Mouse (Mus musculus) ZHBTc4 (cell line): Measurements from ENCODE around the gene Gm49361.

Experiments used
- DNase-seq: peaks from one replicate; pipeline ENCODE4 v3.0.0-alpha.2; 2011; ENCODE audit warnings: low read depth, low spot score

Gene Gm49361

DNA sequence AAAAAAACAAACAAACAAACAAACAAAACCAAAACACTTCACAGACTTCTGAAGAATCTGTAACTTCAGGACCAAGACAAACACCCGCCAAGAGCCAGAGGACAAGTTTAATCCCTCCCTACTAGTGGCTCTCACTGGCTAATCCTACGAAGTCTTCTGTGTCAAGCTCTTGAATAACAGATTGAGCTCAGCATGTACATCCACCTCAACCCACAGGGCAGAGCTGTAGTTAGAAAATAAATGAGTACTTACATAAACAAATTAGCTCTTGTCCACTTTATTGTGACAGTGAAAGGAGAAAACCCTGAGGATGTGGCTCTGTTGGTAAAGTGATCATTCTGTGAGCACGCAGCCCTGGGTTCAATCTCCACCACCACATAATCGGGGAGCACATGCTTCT is 124.2 kb downstream of the Gm49361 start:
- DNase-seq, result no peak

DNA sequence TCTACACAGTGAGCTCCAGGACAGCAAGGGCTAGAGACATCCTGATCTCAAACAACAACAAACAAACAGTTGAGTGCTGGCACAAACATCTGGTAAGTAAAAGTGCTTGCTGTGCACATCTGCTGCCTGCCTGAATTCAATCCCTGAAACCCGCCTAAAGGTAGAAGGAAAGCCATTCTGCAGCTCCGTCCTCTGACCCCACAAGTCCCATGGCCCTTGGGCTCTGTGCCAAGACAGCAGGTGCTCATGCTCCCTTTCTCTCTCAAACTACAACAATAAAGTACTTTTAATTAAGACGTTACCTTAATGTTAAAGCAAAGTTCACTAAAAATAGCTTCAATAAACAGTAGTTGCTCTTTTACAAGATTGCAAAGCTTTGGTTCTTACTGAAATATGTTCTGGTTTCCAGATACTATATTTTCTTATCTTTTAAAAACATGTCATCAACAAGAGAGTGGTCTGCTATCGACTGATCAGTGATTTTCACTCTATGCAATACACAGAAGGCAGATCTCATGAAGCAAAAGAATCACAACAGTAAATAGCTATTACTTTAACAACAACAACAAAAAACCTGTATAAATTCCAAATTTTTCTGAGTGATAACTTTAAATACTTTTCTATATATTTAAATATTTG is 125.2 kb downstream of the Gm49361 start:
- DNase-seq, result no peak

DNA sequence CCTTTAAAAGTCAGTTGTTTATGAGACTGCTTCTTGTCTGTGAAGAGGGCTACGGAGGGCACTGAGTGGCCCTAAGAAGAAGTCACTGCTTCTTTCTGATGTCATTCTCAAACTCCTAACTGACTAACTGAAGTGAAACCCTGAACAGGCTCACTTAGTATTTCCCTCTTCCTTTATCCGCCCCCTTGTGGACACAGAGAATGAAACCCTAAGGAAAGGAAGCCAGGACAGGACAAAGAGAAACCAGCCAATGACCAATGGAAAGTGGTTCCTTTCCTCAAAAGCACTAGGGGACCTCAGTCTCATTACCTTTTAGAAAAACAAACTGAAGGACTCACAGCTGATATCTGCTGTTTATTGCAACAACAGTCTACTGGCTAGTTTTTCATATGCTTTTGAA is 126.4 kb downstream of the Gm49361 start:
- peak; percentile 82 for DNase-seq

- DNase-seq, result no peak
These were observed 128.2 kb downstream of the Gm49361 start for GRCm38 (mm10) chr14:57617675-57618074.

DNA sequence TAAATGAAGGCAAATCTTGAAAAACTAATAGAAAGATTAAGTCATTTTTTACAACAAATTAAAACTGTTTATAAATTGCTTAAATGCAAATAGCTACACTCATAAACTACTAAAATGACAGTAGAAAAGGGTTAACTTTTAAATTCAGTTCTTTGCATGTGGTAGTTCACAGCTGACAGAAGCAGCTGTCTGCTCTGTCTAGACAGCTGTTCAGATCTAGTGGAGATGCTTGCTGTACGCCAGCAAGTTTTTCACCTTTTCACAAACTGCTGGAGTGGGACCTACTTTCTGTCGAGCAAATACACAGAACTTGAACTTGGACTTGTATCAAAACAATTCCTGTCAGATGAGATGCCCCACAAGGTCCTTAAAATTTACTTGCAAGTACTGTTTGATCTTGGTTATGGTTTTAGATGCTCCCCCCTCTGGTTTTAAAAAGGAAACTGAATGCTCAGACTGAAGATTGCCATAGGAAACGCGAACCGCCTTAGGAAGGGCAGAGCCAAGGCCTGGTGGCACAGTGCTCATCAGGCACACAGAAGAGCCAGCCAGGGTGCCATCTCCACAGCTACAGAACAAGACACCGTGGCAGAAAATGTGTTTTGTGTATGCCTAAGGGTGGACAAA is 129.5 kb downstream of the Gm49361 start:
- no peak for DNase-seq

DNA sequence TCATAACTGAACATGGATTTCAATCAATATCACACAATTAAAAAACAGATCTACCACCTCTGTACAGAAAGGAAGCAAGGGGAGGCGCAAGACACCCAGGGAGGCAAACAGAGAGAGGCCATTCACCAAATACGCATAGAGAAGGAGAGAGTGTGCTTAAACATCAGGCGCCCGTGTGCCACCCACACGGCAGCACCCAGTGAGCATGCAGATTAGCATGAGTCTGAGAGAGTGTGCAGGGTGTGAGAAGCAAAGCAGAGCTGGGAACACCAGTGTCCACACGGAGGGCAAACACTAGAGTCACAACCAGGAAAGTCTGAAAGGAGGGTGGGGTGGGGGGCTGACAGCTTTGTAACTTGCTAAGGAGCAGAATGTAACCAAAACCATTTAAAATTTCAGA is 130.1 kb downstream of the Gm49361 start:
- no peak for DNase-seq

DNA sequence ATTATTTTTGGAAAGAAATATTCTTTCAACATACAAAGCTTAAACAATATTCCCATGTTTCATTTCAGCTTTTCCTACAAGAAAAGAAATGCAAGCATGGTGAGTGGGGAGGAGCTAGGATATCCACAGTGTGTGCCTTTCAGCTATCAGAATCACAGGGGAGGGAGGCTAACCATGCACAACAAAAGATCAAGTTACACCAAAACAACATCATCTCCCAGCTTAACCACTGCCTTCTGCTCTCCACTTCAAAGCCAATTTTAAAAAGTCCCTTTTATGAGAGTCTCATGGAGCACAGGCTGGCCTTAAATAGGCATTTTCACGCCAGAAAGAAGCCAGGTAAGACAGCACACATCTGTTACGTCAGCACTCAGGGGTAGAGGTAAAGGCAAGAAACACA is 134.9 kb downstream of the Gm49361 start:
- no peak for DNase-seq

DNA sequence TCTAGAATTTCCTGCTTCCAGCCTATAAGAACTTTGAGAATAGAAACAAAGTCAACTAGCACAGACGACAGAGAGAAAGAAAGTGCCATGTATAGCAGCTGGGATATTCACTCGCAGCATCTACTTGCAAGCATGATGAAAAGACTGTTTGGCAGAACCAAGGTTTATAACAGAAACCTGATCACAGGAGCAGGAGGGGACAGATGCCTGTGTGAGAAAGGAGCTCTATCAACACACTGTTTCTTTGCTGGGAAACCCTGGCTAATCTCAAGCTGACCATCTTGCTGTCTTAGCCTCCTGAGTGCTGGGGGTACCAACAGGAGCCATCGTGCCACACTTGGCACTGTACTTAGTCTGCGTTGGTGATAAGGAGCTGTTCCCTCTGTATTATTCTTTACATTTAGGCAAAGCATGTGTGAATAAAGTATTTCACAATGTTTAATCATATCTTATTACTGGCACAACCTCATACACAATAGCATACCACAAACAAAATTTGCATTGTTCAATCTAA is 136.0 kb downstream of the Gm49361 start:
- no peak for DNase-seq

- no peak for DNase-seq
These were observed 138.4 kb downstream of the Gm49361 start for GRCm38 (mm10) chr14:57607500-57607899.

DNA sequence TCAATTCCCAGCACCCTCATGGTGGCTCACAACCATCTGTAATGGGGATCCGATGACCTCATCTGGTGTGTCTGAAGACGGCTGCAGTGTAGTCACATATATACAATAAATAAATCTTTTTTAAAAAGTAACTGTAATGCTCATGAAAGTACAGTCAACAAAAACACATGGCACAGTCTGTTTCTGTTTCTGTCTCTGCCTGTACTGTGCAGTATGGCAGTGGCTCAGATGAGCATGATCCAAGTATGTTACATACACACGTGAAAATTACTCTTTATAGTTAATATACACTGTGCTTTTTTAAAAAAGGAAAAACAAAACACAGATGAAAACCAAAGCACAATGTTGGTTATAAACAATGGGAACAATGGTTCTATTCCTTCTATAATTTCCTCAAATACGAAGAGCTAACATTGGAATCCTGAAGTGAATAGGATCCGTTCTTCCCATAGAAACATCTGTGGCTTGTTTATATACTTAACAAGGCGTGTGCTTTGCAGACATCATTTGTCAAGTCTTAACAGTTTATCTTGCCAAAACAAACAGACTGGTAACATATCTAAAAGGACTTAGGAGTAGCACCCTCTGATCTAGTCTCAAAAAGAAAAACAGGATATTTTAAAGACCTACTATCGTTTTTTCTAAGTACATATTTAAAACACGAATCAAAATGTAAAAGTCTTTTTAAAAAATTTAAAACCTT is 139.1 kb downstream of the Gm49361 start:
- DNase-seq, result no peak

- no peak for DNase-seq
These were observed 152.6 kb downstream of the Gm49361 start for GRCm38 (mm10) chr14:57593279-57593678.
